Mouse (Mus musculus) heart, embryonic 16.5 days (tissue): Measurements from ENCODE around the gene Sc5d. TPM values are rescaled to one million over a fixed set of nuclear protein-coding genes. Genes with fewer than 3 reads are reported as not detected.
A peak's percentile ranks its signal among the peaks of the same experiment; 100 is the strongest.

Experiments
- ATAC-seq: fragments of 200-750 bp; cut with Nextera tagmentation; replicated peaks from 2 replicates; pipeline ENCODE4 v1.8.0; 2017; ENCODE audit warnings: moderate number of reproducible peaks; ENCODE audit not compliant: insufficient read depth, low FRiP score; ENCODE audit errors: extremely low read depth
- H3K27ac ChIP-seq: fragments of 300-500 bp; sonication (generic); 2 replicates; pipeline ENCODE4 v1.5.1; 2014; ENCODE audit warnings: mild to moderate bottlenecking, low read length, control low read depth, moderate library complexity
- H3K27me3 ChIP-seq: fragments of 300-500 bp; sonication (generic); 2 replicates; pipeline ENCODE4 v1.6.1; 2014; ENCODE audit warnings: low read length, mixed read lengths; ENCODE audit not compliant: control insufficient read depth, insufficient read depth
- H3K36me3 ChIP-seq: fragments of 300-500 bp; sonication (generic); 2 replicates; pipeline ENCODE4 v1.6.1; 2014; ENCODE audit not compliant: control insufficient read depth, insufficient read depth
- H3K4me1 ChIP-seq: fragments of 300-500 bp; sonication (generic); 2 replicates; pipeline ENCODE4 v1.6.1; 2014; ENCODE audit warnings: low read length, mixed read lengths; ENCODE audit not compliant: control insufficient read depth, insufficient read depth
- H3K4me2 ChIP-seq: fragments of 300-500 bp; sonication (generic); 2 replicates; pipeline ENCODE4 v1.6.1; 2014; ENCODE audit warnings: low read depth, mild to moderate bottlenecking, control low read depth, low read length
- H3K4me3 ChIP-seq: fragments of 300-500 bp; sonication (generic); 2 replicates; pipeline ENCODE4 v1.5.1; 2014; ENCODE audit warnings: mild to moderate bottlenecking, control low read depth, low read length
- H3K9ac ChIP-seq: fragments of 300-500 bp; sonication (generic); 2 replicates; pipeline ENCODE4 v1.6.1; 2014; ENCODE audit warnings: low read length, control low read depth
- H3K9me3 ChIP-seq: fragments of 300-500 bp; sonication (generic); replicated peaks from 2 replicates; pipeline ENCODE4 v1.6.1; 2016; ENCODE audit warnings: low read length; ENCODE audit not compliant: control insufficient read depth
- WGBS: fragments of 180-500 bp; shearing (Covaris S2); extraction: QIAGEN DNeasy Blood & Tissue Kit; methylation state at CpG from one replicate; pipeline ENCODE4 v1.1.7; 2014; 5-methylcytosine and 5-hydroxymethylcytosine counted together
- polyA plus RNA-seq: library from polyadenylated mRNA; unstranded; fragments of >200 nt; fragmentation: Nextera tagmentation; extraction: Ambion mirVana; gene quantifications from 2 replicates; pipeline ENCODE4 v1.2.1, GENCODE M21; 2015

Sc5d gene
- polyA plus RNA-seq = 21.4 and 27.4 TPM in 2 replicates

DNA sequence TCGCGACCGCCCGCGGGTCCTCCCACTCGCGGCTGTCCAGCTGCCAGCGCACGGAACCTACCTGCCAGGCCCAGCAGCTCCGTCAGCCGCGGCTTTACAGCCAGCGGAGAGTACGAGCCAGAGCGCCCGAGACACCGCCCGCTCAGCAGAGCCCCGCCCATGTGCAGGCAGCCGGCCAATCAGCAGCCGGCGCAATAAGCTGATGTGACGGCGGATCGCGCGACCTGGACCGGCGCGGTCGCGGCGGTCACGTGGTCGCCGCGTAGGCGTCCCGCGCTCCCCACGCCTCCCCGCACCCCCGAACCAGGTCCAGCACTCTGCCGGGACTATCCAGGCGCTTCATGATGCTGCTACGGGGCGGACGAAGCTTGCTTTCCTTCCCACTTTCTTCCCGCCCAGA is at the start of gene Sc5d:
TSS of gene Sc5d (minus strand) at position 112 of the 400 bp plus-strand sequence.
- Histone ChIP-seq H3K9me3 (no peaks in the 10 kb centered on the region), H3K4me3 (peak within 1 kb of the TSS; percentile 77), H3K27ac (peak within 1 kb of the TSS; percentile 62), H3K4me2 (peak within 1 kb of the TSS; percentile 73), H3K4me1 (peaks cover 10% of the 10 kb centered on the region), H3K9ac (peak within 1 kb of the TSS; percentile 80), H3K27me3 (no peaks in the 10 kb centered on the region), H3K36me3 (no peaks in the 10 kb centered on the region)
- ATAC-seq = peak; percentile 97
- 0% methylated on average over 49 of the region's 49 CpGs for WGBS

DNA sequence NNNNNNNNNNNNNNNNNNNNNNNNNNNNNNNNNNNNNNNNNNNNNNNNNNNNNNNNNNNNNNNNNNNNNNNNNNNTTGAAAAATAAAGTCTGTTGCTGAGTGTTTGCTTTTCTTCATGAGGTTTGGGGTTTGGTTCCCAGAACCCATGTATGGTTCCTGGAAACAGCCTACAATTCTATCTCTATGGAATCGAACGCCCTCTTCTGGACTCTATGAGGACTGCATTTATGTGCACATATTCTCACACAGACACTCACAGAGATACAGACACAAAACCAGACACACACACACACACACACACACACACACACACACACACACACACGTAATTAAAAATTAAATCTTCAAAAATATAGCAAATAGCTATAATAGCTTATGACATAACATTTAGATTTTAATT is 47.3 kb upstream of the Sc5d start:
- H3K4me1 ChIP-seq = no peaks in the 10 kb centered on the region
- no peaks in the 10 kb centered on the region for H3K36me3 ChIP-seq
- no peak overlapping the region for H3K27ac ChIP-seq
- 76% methylated on average over 3 of the region's 3 CpGs for WGBS
- H3K9me3 ChIP-seq = no peaks in the 10 kb centered on the region
- H3K9ac ChIP-seq = no peak overlapping the region
- H3K4me3 ChIP-seq = no peak overlapping the region
- ATAC-seq = no peak
- no peak overlapping the region for H3K4me2 ChIP-seq
- H3K27me3 ChIP-seq = no peaks in the 10 kb centered on the region

DNA sequence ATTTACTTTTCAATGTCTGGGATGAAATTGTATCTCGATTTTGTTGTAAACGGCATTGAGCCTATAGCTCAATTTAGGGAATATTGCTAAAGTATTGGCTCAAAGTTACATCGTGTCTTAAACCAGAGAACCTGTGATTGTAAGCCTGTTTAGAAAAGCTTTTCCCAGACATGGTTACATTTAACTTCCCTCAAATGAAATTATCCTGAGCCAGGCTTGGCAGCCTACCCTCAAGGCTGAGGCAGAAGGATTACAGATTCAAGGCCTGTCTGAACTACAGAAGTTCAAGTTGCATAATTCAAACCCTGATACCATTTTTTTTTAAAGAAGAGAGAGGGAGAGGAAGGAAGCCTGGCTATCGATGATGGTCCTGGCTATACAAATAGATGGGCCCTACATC is 39.8 kb upstream of the Sc5d start:
- Histone ChIP-seq H3K9me3 (no peaks in the 10 kb centered on the region), H3K27ac (no peak overlapping the region), H3K9ac (no peak overlapping the region), H3K4me1 (no peaks in the 10 kb centered on the region), H3K4me2 (no peak overlapping the region), H3K36me3 (no peaks in the 10 kb centered on the region), H3K4me3 (no peak overlapping the region), H3K27me3 (no peaks in the 10 kb centered on the region)
- no peak for ATAC-seq
- WGBS = 83% methylated on average over 4 of the region's 4 CpGs

GRCm38 (mm10) chr9:42301082-42301633 is 37.1 kb upstream of the Sc5d start:
- no peak overlapping the region for H3K9ac ChIP-seq
- H3K4me3 ChIP-seq = no peak overlapping the region
- H3K9me3 ChIP-seq = no peaks in the 10 kb centered on the region
- 80% methylated on average over 6 of the region's 6 CpGs for WGBS
- H3K4me2 ChIP-seq = no peak overlapping the region
- ATAC-seq = no peak
- H3K4me1 ChIP-seq = no peaks in the 10 kb centered on the region
- no peak overlapping the region for H3K27ac ChIP-seq
- H3K27me3 ChIP-seq = no peaks in the 10 kb centered on the region
- H3K36me3 ChIP-seq = no peaks in the 10 kb centered on the region

- Histone ChIP-seq H3K4me2 (no peak overlapping the region), H3K36me3 (no peaks in the 10 kb centered on the region), H3K4me3 (no peak overlapping the region), H3K27me3 (no peaks in the 10 kb centered on the region), H3K4me1 (no peaks in the 10 kb centered on the region), H3K9ac (no peak overlapping the region), H3K27ac (no peak overlapping the region), H3K9me3 (no peaks in the 10 kb centered on the region)
- no peak for ATAC-seq
- 89% methylated on average over 10 of the region's 10 CpGs for WGBS
Measured at GRCm38 (mm10) chr9:42296297-42296922, 32.4 kb upstream of the Sc5d start.

DNA sequence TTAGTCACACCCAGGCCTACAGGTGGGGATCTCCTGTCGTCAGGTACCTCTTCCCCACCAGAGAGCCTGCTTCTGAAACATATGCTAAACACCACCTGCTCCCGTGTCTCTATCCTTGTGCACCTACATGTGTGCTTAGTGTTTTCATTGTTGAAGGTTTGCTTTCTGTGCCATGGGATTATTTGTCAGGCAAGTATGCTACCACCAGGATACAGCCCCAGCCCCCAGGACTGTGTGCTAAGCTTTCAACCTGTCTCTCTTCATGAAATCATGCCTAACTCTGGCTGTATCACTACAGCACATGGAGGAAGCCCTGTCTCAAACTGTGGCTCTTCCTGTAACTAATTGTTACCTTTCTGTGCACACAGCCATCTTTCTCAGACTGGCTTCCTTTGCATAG is 30.1 kb upstream of the Sc5d start:
- no peak for ATAC-seq
- Histone ChIP-seq H3K4me3 (no peak overlapping the region), H3K9me3 (no peaks in the 10 kb centered on the region), H3K27me3 (no peaks in the 10 kb centered on the region), H3K9ac (no peak overlapping the region), H3K4me2 (no peak overlapping the region), H3K36me3 (no peaks in the 10 kb centered on the region), H3K27ac (no peak overlapping the region), H3K4me1 (no peaks in the 10 kb centered on the region)
- WGBS = 68% methylated on average over 2 of the region's 2 CpGs

GRCm38 (mm10) chr9:42293596-42293995 is 29.5 kb upstream of the Sc5d start:
- no peak overlapping the region for H3K27ac ChIP-seq
- no peaks in the 10 kb centered on the region for H3K36me3 ChIP-seq
- no peak overlapping the region for H3K4me3 ChIP-seq
- no peaks in the 10 kb centered on the region for H3K4me1 ChIP-seq
- WGBS = 70% methylated on average over 3 of the region's 3 CpGs
- no peaks in the 10 kb centered on the region for H3K27me3 ChIP-seq
- no peaks in the 10 kb centered on the region for H3K9me3 ChIP-seq
- H3K4me2 ChIP-seq = no peak overlapping the region
- no peak overlapping the region for H3K9ac ChIP-seq
- no peak for ATAC-seq

- Histone ChIP-seq H3K9me3 (no peaks in the 10 kb centered on the region), H3K4me3 (no peak overlapping the region), H3K4me2 (no peak overlapping the region), H3K9ac (no peak overlapping the region), H3K36me3 (no peaks in the 10 kb centered on the region), H3K27me3 (no peaks in the 10 kb centered on the region), H3K27ac (no peak overlapping the region), H3K4me1 (no peaks in the 10 kb centered on the region)
- 58% methylated on average over 7 of the region's 7 CpGs for WGBS
- no peak for ATAC-seq
Measured at GRCm38 (mm10) chr9:42293051-42293450, 29.0 kb upstream of the Sc5d start.

DNA sequence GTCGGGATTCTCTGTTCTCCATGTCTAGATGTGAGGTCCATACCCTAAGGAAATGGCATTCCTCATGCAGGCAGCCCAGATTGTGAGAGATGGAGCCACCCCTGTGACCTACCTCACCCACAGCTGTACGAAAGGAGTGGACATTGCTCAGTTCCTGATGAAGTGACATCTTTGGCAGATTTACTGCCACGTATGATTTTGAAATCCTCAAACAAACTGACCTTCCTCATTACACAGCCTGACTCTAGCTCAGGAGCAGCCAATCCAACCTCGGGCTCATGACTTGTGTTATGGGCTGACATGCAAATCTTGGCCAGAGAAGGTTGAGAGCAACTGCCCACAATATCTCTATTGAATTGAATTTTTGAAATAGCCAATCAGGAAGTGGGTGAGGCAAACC is 15.6 kb upstream of the Sc5d start:
- Histone ChIP-seq H3K9me3 (0 out of 2 replicates have a peak, but pooled peaks cover 2% of the 10 kb centered on the region), H3K27ac (no peak overlapping the region), H3K4me1 (no peaks in the 10 kb centered on the region), H3K4me3 (no peak overlapping the region), H3K36me3 (no peaks in the 10 kb centered on the region), H3K4me2 (no peak overlapping the region), H3K9ac (no peak overlapping the region), H3K27me3 (no peaks in the 10 kb centered on the region)
- no peak for ATAC-seq
- 62% methylated on average over 4 of the region's 4 CpGs for WGBS
